Mouse (Mus musculus): Measurements from ENCODE around the gene Olfr221. TPM values are rescaled to one million over a fixed set of nuclear protein-coding genes. Genes with fewer than 3 reads are reported as not detected.

Gene Olfr221
- polyA plus RNA-seq, 1 experiment, result not detected

- Histone ChIP-seq H3K27me3 (ENCODE audit: control insufficient read depth, insufficient read depth, insufficient read length) (peaks cover 6% of the 10 kb centered on the region), H3K4me3 (ENCODE audit: insufficient read depth, poor library complexity, severe bottlenecking) (no peak overlapping the region), H3ac (ENCODE audit: control insufficient read depth, insufficient read length, low read depth) (no peak overlapping the region), H3K79me2 (ENCODE audit: control insufficient read depth, insufficient read depth) (no peaks in the 10 kb centered on the region), H3K36me3 (ENCODE audit: control insufficient read depth, insufficient read depth) (no peaks in the 10 kb centered on the region), H3K79me3 (ENCODE audit: low read depth) (no peaks in the 10 kb centered on the region)
- TF ChIP-seq CTCF (IDR thresholded peaks at IDR 0.05; ENCODE audit: control insufficient read depth, insufficient read depth, insufficient read length) (no peak), CEBPB (IDR thresholded peaks at IDR 0.05; ENCODE audit: low read depth) (no peak)
Measured at GRCm38 (mm10) chr14:52045966-52046565, 3.8 kb upstream of the Olfr221 start.

GRCm38 (mm10) chr14:52044901-52045678 lies 2.8 kb upstream of the Olfr221 start:
- Histone ChIP-seq H3ac (ENCODE audit: control insufficient read depth, insufficient read length, low read depth) (no peak overlapping the region), H3K4me3 (ENCODE audit: insufficient read depth, poor library complexity, severe bottlenecking) (no peak overlapping the region), H3K79me3 (ENCODE audit: low read depth) (no peaks in the 10 kb centered on the region), H3K27me3 (ENCODE audit: control insufficient read depth, insufficient read depth, insufficient read length) (peaks cover 6% of the 10 kb centered on the region), H3K36me3 (ENCODE audit: control insufficient read depth, insufficient read depth) (no peaks in the 10 kb centered on the region), H3K79me2 (ENCODE audit: control insufficient read depth, insufficient read depth) (no peaks in the 10 kb centered on the region)
- TF ChIP-seq MYOG (IDR thresholded peaks at IDR 0.05; ENCODE audit: control insufficient read depth, extremely low read depth, insufficient read length) (no peak), CEBPB (IDR thresholded peaks at IDR 0.05; ENCODE audit: low read depth) (no peak), MAX (IDR thresholded peaks at IDR 0.05) (no peak), FOSL1 (IDR thresholded peaks at IDR 0.05; ENCODE audit: insufficient read depth, low read length, poor library complexity, severe bottlenecking) (no peak), MYOD1 (IDR thresholded peaks at IDR 0.05; ENCODE audit: control insufficient read depth, insufficient read length, low read depth) (no peak), CTCF (IDR thresholded peaks at IDR 0.05; ENCODE audit: control insufficient read depth, insufficient read depth, insufficient read length) (no peak), USF1 (IDR thresholded peaks at IDR 0.05; ENCODE audit: low read depth) (no peak)

- H3K79me2 ChIP-seq (ENCODE audit: control insufficient read depth, insufficient read depth), result no peaks in the 10 kb centered on the region
- TF ChIP-seq FOSL1 (IDR thresholded peaks at IDR 0.05; ENCODE audit: insufficient read depth, low read length, poor library complexity, severe bottlenecking), result no peak
- TF ChIP-seq MYOD1 (IDR thresholded peaks at IDR 0.05; ENCODE audit: control insufficient read depth, insufficient read length, low read depth), result no peak
- TF ChIP-seq MYOG (IDR thresholded peaks at IDR 0.05; ENCODE audit: control insufficient read depth, extremely low read depth, insufficient read length), result no peak
- no peak for TF ChIP-seq CEBPB (IDR thresholded peaks at IDR 0.05; ENCODE audit: low read depth)
- no peak for TF ChIP-seq MAX (IDR thresholded peaks at IDR 0.05)
- no peak for TF ChIP-seq CTCF (IDR thresholded peaks at IDR 0.05; ENCODE audit: control insufficient read depth, insufficient read depth, insufficient read length)
- TF ChIP-seq USF1 (IDR thresholded peaks at IDR 0.05; ENCODE audit: low read depth), result no peak
- no peak overlapping the region for H3ac ChIP-seq (ENCODE audit: control insufficient read depth, insufficient read length, low read depth)
Measured at GRCm38 (mm10) chr14:52043446-52043845, 1.2 kb upstream of the Olfr221 start.

GRCm38 (mm10) chr14:52039332-52039731 lies 2.9 kb downstream of the Olfr221 start:
- TF ChIP-seq MYOD1 (IDR thresholded peaks at IDR 0.05; ENCODE audit: control insufficient read depth, insufficient read length, low read depth) (no peak), USF1 (IDR thresholded peaks at IDR 0.05; ENCODE audit: low read depth) (no peak), FOSL1 (IDR thresholded peaks at IDR 0.05; ENCODE audit: insufficient read depth, low read length, poor library complexity, severe bottlenecking) (no peak), CTCF (IDR thresholded peaks at IDR 0.05; ENCODE audit: control insufficient read depth, insufficient read depth, insufficient read length) (no peak), MAX (IDR thresholded peaks at IDR 0.05) (no peak), CEBPB (IDR thresholded peaks at IDR 0.05; ENCODE audit: low read depth) (no peak), MYOG (IDR thresholded peaks at IDR 0.05; ENCODE audit: control insufficient read depth, extremely low read depth, insufficient read length) (no peak)

More at GRCm38 (mm10) chr14:52043446-52043845, 1.2 kb upstream of the Olfr221 start:
- Histone ChIP-seq H3K36me3 (ENCODE audit: control insufficient read depth, insufficient read depth) (no peaks in the 10 kb centered on the region), H3K4me3 (ENCODE audit: insufficient read depth, poor library complexity, severe bottlenecking) (no peak overlapping the region), H3K79me3 (ENCODE audit: low read depth) (no peaks in the 10 kb centered on the region), H3K27me3 (ENCODE audit: control insufficient read depth, insufficient read depth, insufficient read length) (peaks cover 9% of the 10 kb centered on the region)

GRCm38 (mm10) chr14:52035926-52036325 lies 6.3 kb downstream of the Olfr221 start:
- H3K27me3 ChIP-seq (ENCODE audit: control insufficient read depth, insufficient read depth, insufficient read length), result peaks cover 3% of the 10 kb centered on the region
- TF ChIP-seq MYOG (IDR thresholded peaks at IDR 0.05; ENCODE audit: control insufficient read depth, extremely low read depth, insufficient read length) (no peak), MYOD1 (IDR thresholded peaks at IDR 0.05; ENCODE audit: control insufficient read depth, insufficient read length, low read depth) (no peak), CTCF (IDR thresholded peaks at IDR 0.05; ENCODE audit: control insufficient read depth, insufficient read depth, insufficient read length) (no peak), USF1 (IDR thresholded peaks at IDR 0.05; ENCODE audit: low read depth) (no peak), MAX (IDR thresholded peaks at IDR 0.05) (no peak)

More at GRCm38 (mm10) chr14:52039332-52039731, 2.9 kb downstream of the Olfr221 start:
- no peaks in the 10 kb centered on the region for H3K79me3 ChIP-seq (ENCODE audit: low read depth)
- peaks cover 9% of the 10 kb centered on the region for H3K27me3 ChIP-seq (ENCODE audit: control insufficient read depth, insufficient read depth, insufficient read length)
- no peak overlapping the region for H3K4me3 ChIP-seq (ENCODE audit: insufficient read depth, poor library complexity, severe bottlenecking)
- no peaks in the 10 kb centered on the region for H3K36me3 ChIP-seq (ENCODE audit: control insufficient read depth, insufficient read depth)
- H3K79me2 ChIP-seq (ENCODE audit: control insufficient read depth, insufficient read depth), result no peaks in the 10 kb centered on the region
- no peak overlapping the region for H3ac ChIP-seq (ENCODE audit: control insufficient read depth, insufficient read length, low read depth)

More at GRCm38 (mm10) chr14:52035926-52036325, 6.3 kb downstream of the Olfr221 start:
- no peak overlapping the region for H3K4me3 ChIP-seq (ENCODE audit: insufficient read depth, poor library complexity, severe bottlenecking)
- no peaks in the 10 kb centered on the region for H3K79me3 ChIP-seq (ENCODE audit: low read depth)
- no peaks in the 10 kb centered on the region for H3K79me2 ChIP-seq (ENCODE audit: control insufficient read depth, insufficient read depth)
- H3K36me3 ChIP-seq (ENCODE audit: control insufficient read depth, insufficient read depth), result no peaks in the 10 kb centered on the region
- H3ac ChIP-seq (ENCODE audit: control insufficient read depth, insufficient read length, low read depth), result no peak overlapping the region
